Mouse (Mus musculus) c-Kit-positive CD71-negative TER-119-negative erythroid progenitor cells, embryonic 14.5 days (primary cell): ENCODE measurements around the gene Myo5c.
"Not testable (repeated sequence)": the region's sequence is repeated elsewhere in the genome, so short reads cannot be mapped to it uniquely, and the experiment has no call there.

Experiments used
- DNase-seq: peaks from one replicate; pipeline ENCODE4 v3.0.0-alpha.2; 2013; ENCODE audit warnings: low read depth

The Myo5c gene

DNA sequence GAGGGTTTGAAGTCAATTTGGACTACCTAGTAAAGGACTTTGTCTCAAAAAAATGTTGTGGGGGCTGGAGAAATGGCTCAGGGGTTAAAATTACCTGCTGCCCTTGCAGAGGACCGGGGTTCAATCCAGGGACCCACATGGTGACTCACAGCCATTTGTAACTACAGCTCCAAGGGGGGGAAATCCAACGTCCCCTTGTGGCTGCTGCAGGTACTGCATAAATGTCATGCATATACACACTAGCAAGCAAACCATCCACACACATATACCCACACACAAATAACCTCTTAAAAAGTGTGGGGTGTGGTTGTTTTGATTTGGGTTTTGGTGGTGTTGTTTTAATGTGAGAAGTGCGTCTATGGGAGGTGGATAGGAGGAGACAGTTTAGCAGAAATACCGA, 12.7 kb downstream of the Myo5c start:
- no peak for DNase-seq

- no peak for DNase-seq
Observed at GRCm38 (mm10) chr9:75246080-75246930, 14.5 kb downstream of the Myo5c start.

GRCm38 (mm10) chr9:75247870-75248269, 16.1 kb downstream of the Myo5c start:
- DNase-seq = no peak

DNA sequence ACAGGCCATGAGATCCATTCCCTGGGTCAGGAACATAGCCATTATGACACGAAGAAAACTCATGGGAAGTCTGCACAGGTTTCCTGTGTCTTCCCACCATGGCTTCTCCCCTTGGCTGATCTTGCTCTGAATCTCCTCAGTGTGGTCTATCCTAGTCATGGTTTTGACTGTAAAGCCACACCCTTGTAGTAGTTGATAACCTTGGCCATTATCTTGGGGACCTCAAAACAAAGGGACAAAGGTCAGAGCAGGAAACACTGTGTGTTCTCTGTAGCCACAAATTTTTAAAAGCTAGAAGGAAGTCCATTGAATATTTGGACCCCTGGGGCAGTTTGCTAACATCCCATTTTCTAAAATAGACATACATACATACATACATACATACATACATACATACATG, 16.5 kb downstream of the Myo5c start:
- DNase-seq = no peak

- no peak for DNase-seq
Observed at GRCm38 (mm10) chr9:75248874-75249273, 17.1 kb downstream of the Myo5c start.

- DNase-seq = not testable (repeated sequence)
Observed at GRCm38 (mm10) chr9:75253158-75253557, 21.3 kb downstream of the Myo5c start.

DNA sequence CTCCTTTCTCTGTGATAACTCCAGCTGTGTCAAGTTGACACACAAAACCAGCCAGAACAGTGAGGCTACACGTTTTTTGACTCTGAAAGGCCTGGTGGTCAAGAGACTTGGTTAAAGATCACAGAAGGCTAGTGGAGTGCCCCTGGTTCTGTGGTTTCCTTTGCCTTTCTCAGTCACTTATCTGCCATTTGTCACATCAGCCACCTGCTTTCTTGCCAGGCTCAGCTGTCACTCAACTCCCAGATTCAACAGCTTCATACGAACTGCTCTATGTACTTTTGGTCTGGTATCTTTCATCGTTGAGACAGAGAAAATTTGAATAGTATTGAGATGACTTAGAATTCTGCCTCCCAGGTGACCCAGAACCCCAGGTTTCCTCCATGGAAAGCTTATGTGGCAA, 21.9 kb downstream of the Myo5c start:
- no peak for DNase-seq

GRCm38 (mm10) chr9:75254196-75254955, 22.6 kb downstream of the Myo5c start:
- DNase-seq = no peak

DNA sequence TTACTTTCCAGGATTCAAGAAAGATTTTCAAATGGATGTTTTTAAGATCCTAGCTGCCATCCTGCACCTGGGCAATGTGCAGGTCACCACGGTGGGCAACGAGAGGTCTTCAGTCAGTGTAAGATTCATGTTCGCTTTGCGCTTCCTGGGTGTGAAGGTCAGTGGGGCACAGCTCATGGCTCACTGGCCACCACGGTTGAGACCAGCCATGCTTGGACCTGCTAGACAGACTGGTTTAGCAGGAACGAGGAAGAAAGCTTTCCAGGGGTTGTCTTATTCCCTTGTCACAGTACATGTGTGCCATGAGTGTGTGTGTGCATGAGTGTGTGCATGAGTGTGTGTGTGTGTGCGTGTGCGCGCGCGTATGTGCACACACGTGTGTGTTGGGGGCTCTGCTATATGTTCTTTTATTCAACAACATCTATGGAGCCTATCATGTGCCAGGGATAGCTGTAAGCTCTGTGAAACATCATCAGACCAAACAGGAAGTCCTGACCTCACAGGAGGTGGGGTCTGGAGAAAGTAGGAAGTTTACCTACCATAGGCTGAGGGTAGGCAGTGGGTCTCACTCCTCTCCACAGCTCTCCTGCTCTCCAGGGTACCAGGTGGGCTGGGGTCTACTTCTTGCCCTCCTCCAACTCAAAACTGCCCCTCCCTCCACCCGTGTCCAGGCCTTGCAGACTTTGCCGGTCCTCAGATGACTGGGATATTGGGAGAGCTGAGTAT, 24.2 kb downstream of the Myo5c start:
- DNase-seq = no peak

GRCm38 (mm10) chr9:75258792-75259191, 27.0 kb downstream of the Myo5c start:
- no peak for DNase-seq

- no peak for DNase-seq
Observed at GRCm38 (mm10) chr9:75259656-75260055, 27.8 kb downstream of the Myo5c start.

DNA sequence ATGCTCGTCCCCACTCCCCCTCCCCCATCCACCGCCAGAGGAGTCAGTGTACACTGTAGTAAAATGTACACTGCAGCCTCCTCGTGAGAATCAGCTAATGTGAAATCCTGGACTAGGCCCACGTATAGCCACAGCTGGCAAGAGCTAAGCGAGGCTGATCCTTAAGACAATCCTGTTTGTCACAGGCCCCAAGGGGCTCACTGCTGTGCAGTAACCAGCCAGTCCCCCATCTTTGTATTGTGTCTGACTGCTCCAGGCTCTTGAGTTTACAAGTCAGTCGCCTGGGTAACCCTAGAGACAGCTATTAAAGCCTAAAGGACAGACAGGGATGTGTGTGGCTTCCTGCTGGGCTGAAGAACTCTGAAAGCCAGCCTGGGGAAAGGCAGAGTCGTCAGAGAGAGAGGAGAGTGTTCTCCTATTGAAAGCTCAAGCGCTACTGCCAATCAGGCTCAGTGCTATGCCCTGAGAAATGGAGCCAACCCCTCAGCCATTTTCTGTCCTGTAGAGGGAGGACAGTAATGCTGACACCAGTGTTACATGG, 29.6 kb downstream of the Myo5c start:
- no peak for DNase-seq

- DNase-seq = peak; percentile 37
Observed at GRCm38 (mm10) chr9:75262235-75262826, 30.5 kb downstream of the Myo5c start.

GRCm38 (mm10) chr9:75264008-75264718, 32.3 kb downstream of the Myo5c start:
- DNase-seq = no peak

DNA sequence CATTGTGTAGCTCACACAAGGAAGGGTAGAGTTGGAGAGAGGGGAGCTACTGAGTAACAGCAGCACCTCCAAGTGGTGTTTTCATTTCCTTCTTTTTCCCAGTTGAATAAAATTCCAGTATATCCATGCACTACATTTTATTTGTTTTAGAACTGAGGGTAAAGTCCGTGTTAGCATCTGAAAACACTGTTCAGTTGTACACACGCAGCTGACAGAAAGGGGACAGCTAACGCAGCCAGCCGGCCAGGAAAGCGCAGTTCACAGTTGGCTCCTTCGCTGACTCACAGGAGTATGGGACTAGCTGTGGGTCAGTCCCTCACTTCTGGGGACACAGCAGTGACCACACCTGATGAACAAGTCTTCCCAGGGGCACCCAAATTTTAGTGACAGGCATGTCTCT, 35.3 kb downstream of the Myo5c start:
- DNase-seq = no peak

DNA sequence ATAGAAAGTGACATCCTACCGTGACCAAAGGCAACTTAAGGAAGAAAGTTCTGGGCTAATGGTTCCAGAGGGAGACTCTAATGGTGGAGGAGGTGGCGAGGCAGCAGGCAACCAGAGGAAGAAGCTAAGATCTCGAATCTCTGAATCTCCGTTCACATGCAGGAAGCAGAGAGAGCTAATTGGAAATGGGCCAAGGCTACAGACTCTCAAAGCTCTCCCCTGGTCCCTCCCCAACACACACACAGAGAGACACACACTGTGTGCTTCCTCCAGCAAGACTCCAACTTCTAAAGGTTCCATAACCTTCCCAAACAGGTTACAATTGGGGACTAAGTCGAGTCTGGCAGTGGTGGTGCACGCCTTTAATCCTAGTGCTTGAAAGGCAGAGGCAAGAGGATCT, 38.6 kb downstream of the Myo5c start:
- no peak for DNase-seq

- DNase-seq = no peak
Observed at GRCm38 (mm10) chr9:75271539-75271938, 39.7 kb downstream of the Myo5c start.

- no peak for DNase-seq
Observed at GRCm38 (mm10) chr9:75273646-75274045, 41.8 kb downstream of the Myo5c start.

GRCm38 (mm10) chr9:75274486-75274885, 42.7 kb downstream of the Myo5c start:
- no peak for DNase-seq

DNA sequence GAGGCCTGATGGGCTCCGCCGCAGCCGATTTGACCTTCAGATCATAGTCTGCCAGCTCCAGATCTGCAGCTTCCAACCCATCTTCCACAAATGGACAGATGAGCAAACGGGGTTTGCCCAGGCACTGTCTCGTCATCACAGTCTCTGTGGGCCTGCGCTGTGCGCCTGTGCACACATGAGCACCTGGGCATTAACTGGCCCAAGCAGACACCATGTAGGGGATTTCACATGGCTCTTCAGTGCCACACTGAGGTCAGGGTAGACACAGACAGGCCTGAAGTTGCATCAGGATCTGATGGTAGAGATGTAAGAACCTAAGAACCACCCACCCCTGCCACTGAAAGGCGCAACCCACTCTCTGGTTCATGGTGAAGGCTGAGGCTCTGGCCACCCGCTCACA, 43.2 kb downstream of the Myo5c start:
- DNase-seq = no peak

DNA sequence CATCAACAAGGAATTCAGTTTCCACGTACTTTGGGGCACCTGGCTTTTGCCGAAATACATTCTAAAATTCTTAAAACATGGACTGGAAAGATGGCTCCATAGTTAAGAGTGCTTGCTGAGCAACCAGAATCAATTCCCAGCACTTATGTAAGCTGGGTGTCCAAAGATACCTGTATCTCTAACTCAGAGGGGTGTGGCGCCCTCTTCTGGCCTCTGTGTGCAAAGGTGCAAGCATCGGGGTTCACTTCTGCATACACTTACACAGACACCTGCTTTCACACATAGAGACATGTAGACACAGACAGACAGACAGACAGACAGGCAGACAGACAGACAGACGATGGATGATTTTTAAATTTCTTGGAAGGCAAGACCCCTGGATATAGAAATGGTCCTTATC, 49.0 kb downstream of the Myo5c start:
- no peak for DNase-seq
